Mouse (Mus musculus) kidney, adult 10 weeks (tissue): ENCODE measurements around the gene Eml3. TPM values are rescaled to one million over a fixed set of nuclear protein-coding genes. Genes with fewer than 3 reads are reported as not detected.

Experiments used
- polyA plus RNA-seq: library from polyadenylated mRNA; stranded (reverse); fragments of 350-450 nt; fragmentation: Illumina TruSeq; extraction: RNeasy Lipid Tissue Mini Kit (QIAGEN cat#74804); gene quantifications from one replicate; pipeline ENCODE4 v1.2.3, GENCODE M21; 2014; ENCODE audit warnings: low read depth, low replicate concordance

The Eml3 gene
- polyA plus RNA-seq: 2.1 TPM

GRCm38 (mm10) chr19:8929224-8930088, at the start of gene Eml3, which contains the start of gene Rom1:
TSS of gene Eml3 (plus strand) at chr19:8929552.
TSS of gene Rom1 (minus strand) at chr19:8929356.

GRCm38 (mm10) chr19:8880311-8881033, 48.9 kb upstream of the Eml3 start, which contains the start of gene Uqcc3:
TSS of gene Uqcc3 (minus strand) at chr19:8880923.

GRCm38 (mm10) chr19:8883616-8884015, 45.7 kb upstream of the Eml3 start, which contains the start of the genes Lbhd1 and Gm49403:
TSS of gene Lbhd1 (plus strand) at chr19:8883732.
TSS of gene Gm49403 (plus strand) at chr19:8883930.

GRCm38 (mm10) chr19:8888511-8889385, 40.6 kb upstream of the Eml3 start, which contains the start of the genes 1810009A15Rik and Gm49416:
TSS of gene 1810009A15Rik (plus strand) at chr19:8888853.
TSS of gene Gm49416 (plus strand) at chr19:8888926.

GRCm38 (mm10) chr19:8892829-8893766, 36.3 kb upstream of the Eml3 start, which contains the start of gene Ints5:
TSS of gene Ints5 (plus strand) at chr19:8893005.

GRCm38 (mm10) chr19:8897865-8898495, 31.4 kb upstream of the Eml3 start, which contains the start of gene Ganab:
TSS of gene Ganab (plus strand) at chr19:8898071.

GRCm38 (mm10) chr19:8920073-8920736, 9.1 kb upstream of the Eml3 start, which contains the start of gene B3gat3:
TSS of gene B3gat3 (plus strand) at chr19:8920374.

GRCm38 (mm10) chr19:8941515-8942217, 12.3 kb downstream of the Eml3 start, which contains the start of gene Mta2:
TSS of gene Mta2 (plus strand) at chr19:8941875.

GRCm38 (mm10) chr19:8953135-8954039, 24.0 kb downstream of the Eml3 start, which contains the start of gene Tut1:
TSS of gene Tut1 (plus strand) at chr19:8953847.

GRCm38 (mm10) chr19:8966590-8967372, 37.4 kb downstream of the Eml3 start, which contains the start of gene Eef1g:
TSS of gene Eef1g (plus strand) at chr19:8967041.

GRCm38 (mm10) chr19:8989066-8989566, 59.8 kb downstream of the Eml3 start, which contains the start of gene Ahnak:
TSS of gene Ahnak (plus strand) at chr19:8989284.

Other genes starting within 250 kb of the Eml3 start
- gene Slc3a2, start 206.2 kb upstream of the Eml3 start, polyA plus RNA-seq: 283 TPM
- 6.9 TPM for gene Wdr74, start 193.7 kb upstream of the Eml3 start, polyA plus RNA-seq
- not detected for gene 1700092M07Rik, start 188.8 kb upstream of the Eml3 start, polyA plus RNA-seq
- gene Stx5a, start 188.1 kb upstream of the Eml3 start, polyA plus RNA-seq: 39.9 TPM
- gene Nxf1, start 172.5 kb upstream of the Eml3 start, polyA plus RNA-seq: 50.7 TPM
- 44.7 TPM for gene Tmem223, start 158.6 kb upstream of the Eml3 start, polyA plus RNA-seq
- 44.0 TPM for gene Tmem179b, start 155.1 kb upstream of the Eml3 start, polyA plus RNA-seq
- 0.77 TPM for gene Taf6l, start 143.1 kb upstream of the Eml3 start, polyA plus RNA-seq
- 71.4 TPM for gene Polr2g, start 131.0 kb upstream of the Eml3 start, polyA plus RNA-seq
- gene Zbtb3, start 127.0 kb upstream of the Eml3 start, polyA plus RNA-seq: 0.28 TPM
- gene Ttc9c, start 110.2 kb upstream of the Eml3 start, polyA plus RNA-seq: 58.2 TPM
- 109 TPM for gene Hnrnpul2, start 109.5 kb upstream of the Eml3 start, polyA plus RNA-seq
- not detected for gene AC129217.1, start 99.8 kb upstream of the Eml3 start, polyA plus RNA-seq
- gene Bscl2, start 92.1 kb upstream of the Eml3 start, polyA plus RNA-seq: 21.8 TPM
- not detected for gene Gng3, start 90.4 kb upstream of the Eml3 start, polyA plus RNA-seq
- gene Lrrn4cl, start 78.8 kb upstream of the Eml3 start, polyA plus RNA-seq: 0.69 TPM
- gene Ubxn1, start 58.1 kb upstream of the Eml3 start, polyA plus RNA-seq: 17.7 TPM
- gene Uqcc3, start 48.6 kb upstream of the Eml3 start, polyA plus RNA-seq: 6.6 TPM
- gene Lbhd1, start 45.8 kb upstream of the Eml3 start, polyA plus RNA-seq: 56.4 TPM
- gene Gm49403, start 45.6 kb upstream of the Eml3 start, polyA plus RNA-seq: not detected
- 17.3 TPM for gene 1810009A15Rik, start 40.7 kb upstream of the Eml3 start, polyA plus RNA-seq
- gene Gm49416, start 40.6 kb upstream of the Eml3 start, polyA plus RNA-seq: not detected
- gene Ints5, start 36.5 kb upstream of the Eml3 start, polyA plus RNA-seq: 0.32 TPM
- gene Ganab, start 31.5 kb upstream of the Eml3 start, polyA plus RNA-seq: 80.0 TPM
- 5.2 TPM for gene B3gat3, start 9.2 kb upstream of the Eml3 start, polyA plus RNA-seq
- gene Rom1, start 196 bp upstream of the Eml3 start, polyA plus RNA-seq: 0.40 TPM
- 47.2 TPM for gene Mta2, start 12.3 kb downstream of the Eml3 start, polyA plus RNA-seq
- 2.3 TPM for gene Tut1, start 24.3 kb downstream of the Eml3 start, polyA plus RNA-seq
- gene Eef1g, start 37.5 kb downstream of the Eml3 start, polyA plus RNA-seq: 56.6 TPM
- gene Ahnak, start 59.7 kb downstream of the Eml3 start, polyA plus RNA-seq: 25.5 TPM
- gene Scgb1a1, start 158.4 kb downstream of the Eml3 start, polyA plus RNA-seq: not detected
- gene Asrgl1, start 206.1 kb downstream of the Eml3 start, polyA plus RNA-seq: 10.5 TPM